Mouse (Mus musculus) CH12.LX (cell line): ENCODE results near the gene Krt83.

Experiments
- CHD2 ChIP-seq: IDR thresholded peaks from 2 replicates; pipeline ENCODE4 v1.6.1; 2011; ENCODE audit warnings: low read length, improper control_type of control experiment
- CTCF ChIP-seq, 2 experiments: IDR thresholded peaks in 1 of 2; conservative IDR thresholded peaks in 1 of 2; 2 replicates each; pipeline ENCODE4 v1.5.1; 2011 to 2012; ENCODE audit warnings: low read depth in 2 of 2, low read length in 2 of 2, improper control_type of control experiment in 1 of 2, inconsistent platforms in 1 of 2, mild to moderate bottlenecking in 1 of 2, moderate library complexity in 1 of 2
- EP300 ChIP-seq: IDR thresholded peaks from 2 replicates; pipeline ENCODE4 v1.6.1; 2011; ENCODE audit warnings: low read length, improper control_type of control experiment
- MAZ ChIP-seq: IDR thresholded peaks from 2 replicates; pipeline ENCODE4 v1.6.1; 2012; ENCODE audit warnings: low read depth, mild to moderate bottlenecking, inconsistent platforms, low read length, improper control_type of control experiment, moderate library complexity
- MEF2A ChIP-seq: IDR thresholded peaks from 2 replicates; pipeline ENCODE4 v1.6.1; 2014; ENCODE audit warnings: low read depth, mild to moderate bottlenecking, inconsistent platforms, low read length, improper control_type of control experiment, borderline replicate concordance
- MXI1 ChIP-seq: IDR thresholded peaks from 2 replicates; pipeline ENCODE4 v1.6.1; 2011; ENCODE audit warnings: mild to moderate bottlenecking, low read depth, low read length, improper control_type of control experiment
- POLR2A ChIP-seq: IDR thresholded peaks from 2 replicates; pipeline ENCODE4 v1.6.1; 2011; ENCODE audit warnings: low read depth, mild to moderate bottlenecking, improper control_type of control experiment, low read length
- POLR2AphosphoS2 ChIP-seq: IDR thresholded peaks from 2 replicates; pipeline ENCODE4 v1.6.1; 2011; ENCODE audit warnings: low read depth, low read length, improper control_type of control experiment
- TCF12 ChIP-seq: IDR thresholded peaks from 2 replicates; pipeline ENCODE4 v1.6.1; 2014; ENCODE audit warnings: low read depth, mild to moderate bottlenecking, inconsistent platforms, low read length, improper control_type of control experiment

DNA sequence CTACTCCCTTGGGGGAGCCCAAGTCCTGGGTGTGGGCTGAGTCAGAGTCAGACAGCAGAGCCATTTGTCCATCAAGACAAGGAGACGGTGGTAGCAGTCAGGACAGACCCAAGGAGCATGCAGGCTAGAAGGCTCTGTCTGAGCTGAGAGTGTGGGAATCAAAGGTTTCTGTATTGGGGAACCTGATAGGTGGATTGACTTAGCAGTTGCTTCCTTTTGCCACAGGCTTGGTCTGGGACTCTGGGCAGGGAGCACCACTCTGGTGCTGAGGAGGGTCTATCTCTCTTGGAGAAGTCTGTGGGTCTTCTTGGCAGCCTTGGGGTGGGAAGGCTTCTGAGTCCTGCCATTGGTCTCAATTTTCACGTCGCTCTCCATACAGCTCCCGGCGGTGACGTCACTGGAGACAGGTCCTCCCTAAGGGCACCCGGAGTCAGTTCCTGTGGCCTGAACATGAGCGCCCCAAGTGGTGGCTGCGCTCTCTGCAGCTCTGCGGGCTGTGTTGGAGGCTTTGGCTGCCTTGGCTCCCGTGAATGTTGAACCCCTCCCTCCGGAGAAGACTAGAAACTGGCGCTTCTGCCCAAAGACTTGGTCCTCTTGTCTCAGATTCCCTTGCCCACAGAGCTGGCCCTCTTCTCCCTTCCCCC lies 38.1 kb downstream of the Krt83 start:
- no peak for TF ChIP-seq POLR2A
- no peak for TF ChIP-seq MAZ
- TF ChIP-seq POLR2AphosphoS2 = no peak
- peak; percentile 73 to 84 for TF ChIP-seq CTCF (conservative IDR thresholded peaks at IDR 0.05 in 1 of 2, IDR thresholded peaks at IDR 0.05 in 1 of 2; ENCODE audit: low read depth in 2 of 2, low read length in 2 of 2)
- no peak for TF ChIP-seq TCF12
- TF ChIP-seq EP300 = no peak
- TF ChIP-seq CHD2 = no peak
- no peak for TF ChIP-seq MEF2A
- TF ChIP-seq MXI1 = no peak
